Mouse (Mus musculus) c-Kit-positive CD71-positive TER-119-positive erythroid progenitor cells, embryonic 14.5 days (primary cell): Measurements from ENCODE around the gene Hpd.

Source experiments
- DNase-seq: peaks from one replicate; pipeline ENCODE4 v3.0.0-alpha.2; 2013; ENCODE audit warnings: low spot score

The Hpd gene

GRCm38 (mm10) chr5:123134186-123134874 is 48.2 kb downstream of the Hpd start:
- no peak for DNase-seq

DNA sequence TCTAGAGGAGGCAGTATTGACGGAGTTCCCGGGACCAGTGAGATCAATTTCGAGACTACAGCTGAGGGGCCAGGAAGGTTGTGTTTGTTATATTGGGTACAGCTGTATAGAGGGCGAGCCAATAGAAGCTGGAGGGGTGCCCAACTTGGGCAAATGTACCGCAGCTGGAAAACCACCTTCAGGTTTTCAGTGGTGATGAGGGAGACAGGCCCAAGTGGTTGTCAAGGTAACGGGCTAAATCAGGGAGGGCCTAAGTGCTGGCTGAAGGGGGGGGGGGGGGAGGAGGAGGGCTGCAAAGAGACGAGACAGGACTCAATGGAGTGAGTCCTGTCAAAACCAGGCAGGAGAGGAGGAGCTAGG is 48.8 kb downstream of the Hpd start:
- DNase-seq = no peak

- DNase-seq = peak; percentile 83
Measured at GRCm38 (mm10) chr5:123133083-123133783, 49.3 kb downstream of the Hpd start.

GRCm38 (mm10) chr5:123132308-123133071 is 50.0 kb downstream of the Hpd start, which contains the start of gene Rhof:
Gene Rhof (minus strand): TSS chr5:123132692.
- DNase-seq = peak; percentile 87

GRCm38 (mm10) chr5:123130814-123131148 is 51.7 kb downstream of the Hpd start:
- DNase-seq = no peak

GRCm38 (mm10) chr5:123130030-123130813 is 52.3 kb downstream of the Hpd start:
- no peak for DNase-seq

- DNase-seq = no peak
Measured at GRCm38 (mm10) chr5:123129170-123129757, 53.3 kb downstream of the Hpd start.

DNA sequence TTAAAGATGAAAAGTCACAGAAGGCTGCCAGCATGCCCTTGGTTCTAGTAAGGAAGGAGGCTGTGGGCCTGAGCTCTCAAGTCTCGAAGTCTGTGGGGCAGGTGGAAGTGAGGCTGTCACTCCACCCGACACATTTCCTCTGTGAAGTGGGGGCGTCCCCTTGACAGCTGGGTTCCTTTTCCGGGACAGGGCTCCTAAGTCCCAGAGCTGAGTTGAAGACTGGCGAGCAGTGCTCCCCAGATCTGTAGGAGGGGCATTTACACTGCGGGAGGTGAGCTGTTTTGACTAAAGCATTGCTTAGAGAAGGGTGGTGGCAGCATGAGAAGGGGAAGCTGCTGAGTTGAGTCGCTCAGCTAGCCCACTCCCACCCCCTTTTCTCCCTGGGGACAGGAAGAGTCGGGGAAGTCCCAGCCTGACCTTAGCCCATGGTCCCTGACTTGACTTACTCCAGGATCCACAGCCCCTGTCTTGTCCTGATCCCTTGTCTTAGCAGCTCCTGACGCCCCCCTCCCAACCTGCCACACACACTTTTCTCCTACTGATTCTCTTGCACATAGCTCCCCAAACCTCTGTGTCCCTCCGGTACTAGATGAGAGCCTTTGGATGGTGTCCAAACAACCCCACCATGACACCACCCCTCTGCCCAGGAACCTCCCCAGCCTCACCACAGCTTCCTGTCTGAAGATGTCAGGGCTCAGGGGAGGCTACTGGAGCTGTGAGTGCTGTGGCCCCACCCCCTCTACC is 53.9 kb downstream of the Hpd start:
- DNase-seq = no peak

GRCm38 (mm10) chr5:123127031-123127430 is 55.5 kb downstream of the Hpd start:
- DNase-seq = no peak

GRCm38 (mm10) chr5:123125638-123126406 is 56.7 kb downstream of the Hpd start:
- no peak for DNase-seq

DNA sequence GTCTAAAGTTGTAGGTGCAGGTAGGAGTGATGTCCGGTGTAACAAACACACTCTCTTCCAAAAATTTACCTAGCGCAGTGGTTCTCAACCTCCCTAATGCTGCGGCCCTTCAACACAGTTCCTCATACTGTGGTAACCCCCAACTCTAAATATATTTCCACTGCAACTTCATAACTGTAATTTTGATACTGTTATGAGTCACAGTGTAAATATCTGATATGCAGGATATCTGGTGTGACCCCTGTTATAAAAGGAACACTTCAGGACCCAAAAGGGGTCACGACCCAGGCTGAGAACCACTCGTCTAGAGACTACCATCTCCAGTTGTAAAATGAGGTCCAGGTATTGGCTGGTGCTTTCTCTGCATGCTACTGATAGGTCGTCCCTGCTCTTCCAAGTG is 57.4 kb downstream of the Hpd start:
- DNase-seq = no peak

DNA sequence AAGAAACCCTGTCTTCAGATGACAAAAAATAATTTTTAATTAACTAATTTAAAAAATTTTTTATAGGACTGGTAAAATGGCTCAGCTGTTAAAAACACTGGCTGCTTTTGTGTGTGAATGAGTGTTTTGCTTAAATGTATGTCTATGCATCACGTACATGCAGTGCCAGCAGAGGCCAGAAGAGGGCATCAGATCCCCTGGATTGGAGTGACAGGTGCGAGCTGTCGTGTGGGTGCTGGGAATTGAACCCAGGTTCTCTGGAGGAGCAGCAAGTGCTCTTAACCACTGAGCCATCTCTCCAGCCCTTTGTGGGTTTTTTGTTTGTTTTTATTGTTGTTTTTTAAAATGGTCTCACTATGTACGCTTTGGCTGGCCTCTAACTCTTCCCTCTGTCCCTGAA is 60.3 kb downstream of the Hpd start:
- DNase-seq = no peak
